Comparison of ENCODE assay signal across 2 mouse cellular contexts in genomic region chr14:31207070-31207830, GRCm38 (mm10).
TF ChIP-seq lines count a peak whose summit lies in the region.

No protein-coding gene starts in this region.

TF ChIP-seq in C2C12, 6 proteins besides CTCF, POLR2A, EP300 and RAD21 (continued from another document):
- no peak for TF ChIP-seq FOSL1 (IDR thresholded peaks at IDR 0.05; ENCODE audit: insufficient read depth, low read length, poor library complexity, severe bottlenecking)

TF ChIP-seq in ES-E14, 5 proteins besides CTCF, POLR2A, EP300 and RAD21 (continued from another document):
- no peak for TF ChIP-seq ZC3H11A (IDR thresholded peaks at IDR 0.05; ENCODE audit: borderline replicate concordance, low read depth, low read length)
